Mouse (Mus musculus) E14TG2a.4 (cell line): Measurements from ENCODE around the gene Vkorc1.

Experiments
- H3K27me3 ChIP-seq: 2 replicates; pipeline ENCODE4 v1.6.1; 2014; ENCODE audit warnings: low read length, control low read depth; ENCODE audit not compliant: insufficient read depth
- H3K36me3 ChIP-seq: 2 replicates; pipeline ENCODE4 v1.6.1; 2014; ENCODE audit warnings: low read length, control low read depth; ENCODE audit not compliant: insufficient read depth
- H3K4me1 ChIP-seq: replicated peaks from 2 replicates; pipeline ENCODE4 v1.6.1; 2014; ENCODE audit warnings: low read depth, low read length, control low read depth
- H3K4me3 ChIP-seq: replicated peaks from 2 replicates; pipeline ENCODE4 v1.5.1; 2014; ENCODE audit warnings: mild to moderate bottlenecking, low read length
- H3K9me3 ChIP-seq: 2 replicates; pipeline ENCODE4 v1.6.1; 2014; ENCODE audit warnings: low read length, control low read depth
- CTCF ChIP-seq: conservative IDR thresholded peaks from 2 replicates; pipeline ENCODE4 v1.5.1; 2014; ENCODE audit warnings: low read length
- NANOG ChIP-seq: IDR thresholded peaks from 2 replicates; pipeline ENCODE4 v1.6.1; 2014; ENCODE audit warnings: borderline replicate concordance, low read length, mixed read lengths
- POU5F1 ChIP-seq: IDR thresholded peaks from 2 replicates; pipeline ENCODE4 v1.6.1; 2014; ENCODE audit warnings: low read length, borderline replicate concordance

Gene Vkorc1

GRCm38 (mm10) chr7:127931351-127932135, 36.1 kb upstream of the Vkorc1 start:
- Histone ChIP-seq H3K27me3 (peaks cover 2% of the 10 kb centered on the region; the same call in 1 of the 2 replicates), H3K9me3 (peaks cover 6% of the 10 kb centered on the region; the same call in 1 of the 2 replicates), H3K4me1 (peaks cover 88% of the 10 kb centered on the region), H3K36me3 (peaks cover 14% of the 10 kb centered on the region), H3K4me3 (peak overlapping the region; percentile 94)
- TF ChIP-seq CTCF (no peak), NANOG (no peak), POU5F1 (no peak)

GRCm38 (mm10) chr7:127930636-127931035, 35.2 kb upstream of the Vkorc1 start:
- Histone ChIP-seq H3K9me3 (peaks cover 6% of the 10 kb centered on the region; the same call in 1 of the 2 replicates), H3K36me3 (peaks cover 23% of the 10 kb centered on the region), H3K27me3 (peaks cover 2% of the 10 kb centered on the region; the same call in 1 of the 2 replicates), H3K4me3 (peak overlapping the region; percentile 75; the same call in 1 of the 2 replicates), H3K4me1 (peaks cover 89% of the 10 kb centered on the region)
- TF ChIP-seq CTCF (no peak), NANOG (no peak), POU5F1 (no peak)

- Histone ChIP-seq H3K36me3 (peaks cover 31% of the 10 kb centered on the region), H3K4me3 (peak within 1 kb of the TSS; percentile 75), H3K4me1 (peaks cover 94% of the 10 kb centered on the region), H3K9me3 (peaks cover 8% of the 10 kb centered on the region), H3K27me3 (peaks cover 2% of the 10 kb centered on the region; the same call in 1 of the 2 replicates)
- TF ChIP-seq NANOG: no peak
These were observed 34.5 kb upstream of the Vkorc1 start, which contains the start of gene Prss8 for GRCm38 (mm10) chr7:127929923-127930322. Gene Prss8, minus strand, starts transcription at chr7:127930104.

- peaks cover 21% of the 10 kb centered on the region for H3K9me3 ChIP-seq
- H3K4me1 ChIP-seq: peaks cover 83% of the 10 kb centered on the region
- H3K27me3 ChIP-seq: peaks cover 2% of the 10 kb centered on the region; the same call in 1 of the 2 replicates
- peaks cover 44% of the 10 kb centered on the region for H3K36me3 ChIP-seq
- TF ChIP-seq POU5F1: no peak
- TF ChIP-seq CTCF: no peak
- TF ChIP-seq NANOG: no peak
- H3K4me3 ChIP-seq: peak overlapping the region; percentile 75; the same call in 1 of the 2 replicates
These were observed 33.2 kb upstream of the Vkorc1 start for GRCm38 (mm10) chr7:127928596-127928995.

- peaks cover 30% of the 10 kb centered on the region for H3K9me3 ChIP-seq
- H3K4me1 ChIP-seq: peaks cover 74% of the 10 kb centered on the region
- H3K4me3 ChIP-seq: no peak overlapping the region
- no peak for TF ChIP-seq POU5F1
- TF ChIP-seq NANOG: no peak
- TF ChIP-seq CTCF: no peak
- H3K36me3 ChIP-seq: peaks cover 53% of the 10 kb centered on the region
- H3K27me3 ChIP-seq: peaks cover 2% of the 10 kb centered on the region; the same call in 1 of the 2 replicates
These were observed 32.3 kb upstream of the Vkorc1 start for GRCm38 (mm10) chr7:127927726-127928125.

- no peak overlapping the region for H3K4me3 ChIP-seq
- H3K27me3 ChIP-seq: peaks cover 2% of the 10 kb centered on the region; the same call in 1 of the 2 replicates
- H3K4me1 ChIP-seq: peaks cover 66% of the 10 kb centered on the region
- peaks cover 39% of the 10 kb centered on the region for H3K9me3 ChIP-seq
- H3K36me3 ChIP-seq: peaks cover 61% of the 10 kb centered on the region
- TF ChIP-seq POU5F1 (no peak), CTCF (no peak), NANOG (no peak)
These were observed 31.4 kb upstream of the Vkorc1 start for GRCm38 (mm10) chr7:127926846-127927245.

GRCm38 (mm10) chr7:127926066-127926465, 30.6 kb upstream of the Vkorc1 start:
- peaks cover 2% of the 10 kb centered on the region; the same call in 1 of the 2 replicates for H3K27me3 ChIP-seq
- H3K9me3 ChIP-seq: peaks cover 46% of the 10 kb centered on the region
- no peak overlapping the region for H3K4me3 ChIP-seq
- peaks cover 58% of the 10 kb centered on the region for H3K4me1 ChIP-seq
- peaks cover 69% of the 10 kb centered on the region for H3K36me3 ChIP-seq
- TF ChIP-seq POU5F1 (no peak), NANOG (no peak), CTCF (no peak)

GRCm38 (mm10) chr7:127925252-127925651, 29.8 kb upstream of the Vkorc1 start:
- no peak overlapping the region for H3K4me3 ChIP-seq
- peaks cover 2% of the 10 kb centered on the region; the same call in 1 of the 2 replicates for H3K27me3 ChIP-seq
- H3K36me3 ChIP-seq: peaks cover 77% of the 10 kb centered on the region
- peaks cover 50% of the 10 kb centered on the region for H3K4me1 ChIP-seq
- no peak for TF ChIP-seq CTCF
- no peak for TF ChIP-seq POU5F1
- no peak for TF ChIP-seq NANOG
- H3K9me3 ChIP-seq: peaks cover 55% of the 10 kb centered on the region
